Mouse (Mus musculus) neural tube, embryonic 11.5 days (tissue): ENCODE data around the gene Xkr7. TPM values are rescaled to one million over a fixed set of nuclear protein-coding genes. Genes with fewer than 3 reads are reported as not detected.

Source experiments
- ATAC-seq: fragments of 200-750 bp; cut with Nextera tagmentation; 2 replicates; pipeline ENCODE4 v1.8.0; 2017; ENCODE audit warnings: moderate number of reproducible peaks, mild to moderate bottlenecking, moderate TSS enrichment, moderate library complexity; ENCODE audit not compliant: insufficient read depth, low FRiP score, low TSS enrichment
- DNase-seq: peaks from one replicate; pipeline ENCODE4 v3.0.0-alpha.2; 2015; ENCODE audit warnings: low spot score
- H3K27ac ChIP-seq: fragments of 300-500 bp; sonication (generic); 2 replicates; pipeline ENCODE4 v1.5.1; 2014; ENCODE audit warnings: low read depth, mild to moderate bottlenecking, low read length
- H3K27me3 ChIP-seq: fragments of 300-500 bp; sonication (generic); 2 replicates; pipeline ENCODE4 v1.6.1; 2014; ENCODE audit warnings: mild to moderate bottlenecking, low read length, mixed read lengths; ENCODE audit not compliant: control insufficient read depth, insufficient read depth
- H3K36me3 ChIP-seq: fragments of 300-500 bp; sonication (generic); 2 replicates; pipeline ENCODE4 v1.6.1; 2014; ENCODE audit warnings: mild to moderate bottlenecking, low read length, moderate library complexity, mixed read lengths; ENCODE audit not compliant: control insufficient read depth, insufficient read depth
- H3K4me1 ChIP-seq: fragments of 300-500 bp; sonication (generic); 2 replicates; pipeline ENCODE4 v1.6.1; 2014; ENCODE audit warnings: low read length, mixed read lengths; ENCODE audit not compliant: control insufficient read depth, insufficient read depth
- H3K4me2 ChIP-seq: fragments of 300-500 bp; sonication (generic); 2 replicates; pipeline ENCODE4 v1.6.1; 2014; ENCODE audit warnings: low read depth, mild to moderate bottlenecking, moderate library complexity
- H3K4me3 ChIP-seq: fragments of 300-500 bp; sonication (generic); 2 replicates; pipeline ENCODE4 v1.5.1; 2014; ENCODE audit warnings: low read depth, low read length
- H3K9ac ChIP-seq: fragments of 300-500 bp; sonication (generic); 2 replicates; pipeline ENCODE4 v1.6.1; 2014; ENCODE audit warnings: mild to moderate bottlenecking, low read length
- H3K9me3 ChIP-seq: fragments of 300-500 bp; sonication (generic); 2 replicates; pipeline ENCODE4 v1.6.1; 2016; ENCODE audit warnings: low read length; ENCODE audit not compliant: control insufficient read depth
- WGBS: fragments of 180-500 bp; shearing (Covaris S2); extraction: QIAGEN DNeasy Blood & Tissue Kit; methylation state at CpG from one replicate; pipeline ENCODE4 v1.1.7; 2014; 5-methylcytosine and 5-hydroxymethylcytosine counted together
- polyA plus RNA-seq: library from polyadenylated mRNA; unstranded; fragments of >200 nt; fragmentation: Nextera tagmentation; extraction: Ambion mirVana; gene quantifications from 2 replicates; pipeline ENCODE4 v1.2.1, GENCODE M21; 2014

Xkr7 gene
- polyA plus RNA-seq, 1 experiment from 2014 or later, result 0.99 TPM

DNA sequence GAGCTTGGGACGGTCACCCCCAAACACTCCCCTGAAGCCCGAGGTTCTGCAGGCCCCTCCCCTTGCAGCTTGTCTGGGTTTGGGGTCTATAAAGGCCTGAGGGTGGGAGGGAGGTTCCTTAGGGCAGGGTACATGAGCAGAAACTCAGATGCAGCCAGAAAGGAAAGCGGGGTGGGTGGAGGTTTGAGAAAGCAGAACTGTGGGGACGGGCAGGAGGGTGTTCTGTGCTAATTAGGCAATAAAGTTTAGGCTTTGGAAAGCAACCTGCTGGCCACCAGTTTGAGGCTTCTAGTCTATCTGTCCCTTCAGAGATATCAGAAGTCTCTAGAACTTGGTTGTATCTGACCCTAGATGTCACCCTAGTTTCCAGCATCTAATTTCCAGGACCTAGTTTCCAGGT lies 26.7 kb downstream of the Xkr7 start:
- H3K4me3 ChIP-seq, result no peak overlapping the region
- ATAC-seq (no peak), DNase-seq (no peak)
- H3K9ac ChIP-seq, result no peak overlapping the region
- no peaks in the 10 kb centered on the region for H3K4me1 ChIP-seq
- no peaks in the 10 kb centered on the region for H3K9me3 ChIP-seq
- no peak overlapping the region for H3K27ac ChIP-seq
- no peaks in the 10 kb centered on the region for H3K27me3 ChIP-seq
- WGBS, result 63% methylated on average over 4 of the region's 4 CpGs
- no peaks in the 10 kb centered on the region; the same call in 1 of the 2 replicates for H3K36me3 ChIP-seq
- no peak overlapping the region for H3K4me2 ChIP-seq

DNA sequence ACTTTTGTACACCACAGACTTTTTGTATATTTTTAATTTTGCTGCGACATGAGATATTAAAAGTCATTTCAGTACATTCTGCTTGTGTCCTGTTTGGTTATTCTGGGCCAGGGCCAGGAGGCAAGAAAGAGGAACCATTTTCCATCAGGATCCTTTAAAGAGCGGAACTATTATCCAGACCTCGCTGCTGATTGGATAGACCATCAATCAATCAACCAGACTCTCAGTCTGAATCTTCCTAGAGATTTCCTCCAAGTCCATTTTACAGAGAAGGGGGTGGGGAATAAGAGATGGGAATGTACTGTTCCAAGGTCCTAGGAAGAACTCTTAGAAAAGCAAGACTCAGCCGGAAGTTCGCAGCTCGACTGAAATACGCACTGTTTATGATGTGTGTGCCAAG lies 28.6 kb downstream of the Xkr7 start:
- Histone ChIP-seq H3K4me2 (no peak overlapping the region), H3K4me1 (no peaks in the 10 kb centered on the region), H3K4me3 (no peak overlapping the region), H3K27ac (no peak overlapping the region), H3K9me3 (no peaks in the 10 kb centered on the region), H3K36me3 (no peaks in the 10 kb centered on the region), H3K9ac (no peak overlapping the region), H3K27me3 (no peaks in the 10 kb centered on the region)
- WGBS, result 87% methylated on average over 7 of the region's 7 CpGs
- ATAC-seq, result no peak
- no peak for DNase-seq

DNA sequence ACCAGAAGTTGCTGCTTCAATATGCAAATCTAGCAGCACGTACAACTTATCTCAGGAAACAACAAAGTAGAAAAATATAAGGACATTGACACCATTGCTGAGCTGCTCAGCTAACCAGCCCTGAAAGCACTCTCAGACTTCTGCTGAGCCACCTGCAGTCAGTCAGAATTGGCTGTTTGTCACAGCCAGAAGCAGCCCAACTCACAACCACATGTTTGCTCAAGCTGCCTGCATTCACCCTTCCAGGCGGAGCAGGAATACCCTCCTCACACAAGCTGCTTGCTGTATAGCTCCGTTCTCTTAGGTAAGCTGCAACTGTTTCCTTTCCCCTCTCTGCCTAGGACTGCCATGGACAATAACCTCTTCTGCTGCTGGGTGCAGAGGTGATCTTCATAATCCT lies 31.7 kb downstream of the Xkr7 start:
- no peak overlapping the region for H3K4me2 ChIP-seq
- no peaks in the 10 kb centered on the region for H3K36me3 ChIP-seq
- 60% methylated on average over 3 of the region's 3 CpGs for WGBS
- H3K9ac ChIP-seq, result no peak overlapping the region
- H3K27me3 ChIP-seq, result 0 out of 2 replicates have a peak, but pooled peaks cover 2% of the 10 kb centered on the region
- H3K4me1 ChIP-seq, result no peaks in the 10 kb centered on the region
- no peak overlapping the region for H3K27ac ChIP-seq
- ATAC-seq (no peak), DNase-seq (no peak)
- H3K4me3 ChIP-seq, result no peak overlapping the region
- H3K9me3 ChIP-seq, result no peaks in the 10 kb centered on the region

DNA sequence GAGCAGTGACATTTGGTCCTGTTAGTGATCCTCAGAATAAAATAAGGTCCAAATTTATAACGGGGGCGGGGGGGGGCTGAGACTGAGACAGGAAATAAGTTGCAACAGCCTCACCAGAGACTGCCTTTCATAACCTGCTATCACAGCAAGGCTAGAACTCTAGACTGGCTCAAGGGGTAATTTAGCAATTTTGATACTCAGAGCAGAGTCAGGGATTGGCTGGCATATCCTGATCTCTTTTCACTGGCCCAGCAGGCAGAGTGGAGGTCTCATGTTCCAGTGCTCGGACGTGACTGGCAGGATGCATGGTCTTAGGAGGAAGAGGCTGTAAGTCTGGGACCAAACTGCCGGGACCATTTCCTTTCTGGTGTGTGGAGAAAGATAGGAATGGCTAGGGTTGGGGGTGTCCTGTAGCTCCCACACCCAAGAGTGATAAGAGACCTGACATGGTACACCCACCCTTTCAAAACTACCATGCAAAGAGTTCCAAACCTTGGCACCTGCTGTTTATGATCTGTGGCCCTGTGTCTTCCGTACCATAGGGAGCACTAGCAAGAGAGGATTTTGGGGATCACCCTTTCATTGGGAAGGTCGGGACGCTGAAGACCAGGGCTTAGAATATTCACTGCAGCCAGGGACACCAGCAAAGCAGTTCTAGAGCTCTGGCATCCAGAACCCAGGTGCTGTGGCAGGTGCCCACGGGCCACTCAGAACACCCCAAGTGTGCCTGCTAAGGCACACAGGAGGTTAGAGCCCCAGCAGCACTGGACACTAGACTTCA lies 32.7 kb downstream of the Xkr7 start:
- Histone ChIP-seq H3K36me3 (no peaks in the 10 kb centered on the region), H3K4me1 (no peaks in the 10 kb centered on the region), H3K27ac (no peak overlapping the region), H3K9me3 (no peaks in the 10 kb centered on the region), H3K4me2 (no peak overlapping the region), H3K27me3 (peaks cover 4% of the 10 kb centered on the region), H3K9ac (no peak overlapping the region), H3K4me3 (no peak overlapping the region)
- ATAC-seq, result no peak
- no peak for DNase-seq
- 78% methylated on average over 9 of the region's 9 CpGs for WGBS

DNA sequence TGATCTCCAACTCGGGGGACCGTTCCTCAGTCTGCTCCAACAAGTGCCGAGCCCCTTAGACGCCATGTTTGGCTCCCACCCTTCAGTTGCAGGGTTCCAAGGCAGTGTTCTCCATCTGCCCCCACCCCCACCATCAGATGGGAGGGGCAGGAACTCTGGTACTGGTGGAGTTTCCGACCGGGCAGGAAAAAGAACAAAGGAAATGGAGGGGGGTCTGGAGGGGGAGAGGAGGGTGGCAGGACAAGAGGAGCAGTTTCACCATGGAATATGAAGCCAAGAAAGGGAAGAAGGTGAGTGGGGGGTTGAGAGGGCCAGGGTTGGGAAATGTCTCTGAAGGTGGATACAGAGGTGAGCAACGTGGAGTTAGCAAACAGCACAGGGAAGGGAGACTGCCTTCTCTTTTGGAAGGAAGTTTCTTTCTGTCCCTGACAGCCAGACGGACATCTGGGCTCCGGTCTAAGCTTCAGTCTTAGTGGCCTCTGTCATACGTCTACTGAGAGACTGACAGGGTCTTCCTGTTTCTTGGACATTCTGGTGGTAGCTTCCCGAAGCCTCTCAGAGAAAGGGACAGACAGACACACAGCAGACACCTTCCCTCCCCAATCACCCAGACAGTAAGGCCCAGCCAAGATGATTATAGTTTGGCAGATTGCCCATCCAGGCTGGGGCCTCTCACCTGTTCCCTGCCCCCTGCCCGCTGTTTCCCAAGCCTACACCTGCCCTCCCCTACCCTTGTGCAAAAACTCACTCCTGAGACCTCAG lies 34.3 kb downstream of the Xkr7 start, which contains the start of gene Ccm2l:
Gene Ccm2l (plus strand): TSS at position 209 of the 762 bp plus-strand sequence.
- no peaks in the 10 kb centered on the region for H3K9me3 ChIP-seq
- H3K4me1 ChIP-seq, result no peaks in the 10 kb centered on the region
- H3K9ac ChIP-seq, result no peak within 1 kb of the TSS
- ATAC-seq, result no peak
- no peak within 1 kb of the TSS for H3K27ac ChIP-seq
- WGBS, result 52% methylated on average over 12 of the region's 12 CpGs
- H3K36me3 ChIP-seq, result no peaks in the 10 kb centered on the region
- DNase-seq, result no peak
- no peak within 1 kb of the TSS for H3K4me2 ChIP-seq
- peaks cover 20% of the 10 kb centered on the region for H3K27me3 ChIP-seq
- H3K4me3 ChIP-seq, result no peak within 1 kb of the TSS

DNA sequence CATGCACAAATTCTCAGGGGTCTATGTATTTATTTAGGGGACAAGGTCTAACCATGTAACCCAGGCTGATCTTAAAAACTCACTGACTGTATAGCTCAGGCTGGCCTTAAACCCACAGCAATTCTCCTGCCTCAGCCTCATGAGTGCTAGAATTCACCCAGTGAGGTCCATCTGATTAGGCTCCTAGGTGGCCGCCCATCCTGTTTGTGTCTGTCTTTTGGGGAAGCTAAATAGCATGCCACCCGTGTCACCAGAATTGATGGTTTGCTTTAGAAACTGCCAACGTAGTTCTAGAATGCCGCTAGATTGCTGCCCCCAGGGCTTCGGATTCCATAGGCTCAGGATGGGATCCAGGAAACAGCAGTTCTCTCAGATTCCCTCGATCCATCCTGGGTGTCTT lies 35.3 kb downstream of the Xkr7 start:
- H3K27me3 ChIP-seq, result peaks cover 30% of the 10 kb centered on the region
- H3K4me2 ChIP-seq, result no peak overlapping the region
- no peak overlapping the region for H3K4me3 ChIP-seq
- no peak overlapping the region for H3K27ac ChIP-seq
- H3K4me1 ChIP-seq, result peaks cover 5% of the 10 kb centered on the region; the same call in 1 of the 2 replicates
- no peak overlapping the region for H3K9ac ChIP-seq
- H3K9me3 ChIP-seq, result no peaks in the 10 kb centered on the region
- ATAC-seq (no peak), DNase-seq (no peak)
- H3K36me3 ChIP-seq, result no peaks in the 10 kb centered on the region
- WGBS, result 41% methylated on average over 6 of the region's 6 CpGs

DNA sequence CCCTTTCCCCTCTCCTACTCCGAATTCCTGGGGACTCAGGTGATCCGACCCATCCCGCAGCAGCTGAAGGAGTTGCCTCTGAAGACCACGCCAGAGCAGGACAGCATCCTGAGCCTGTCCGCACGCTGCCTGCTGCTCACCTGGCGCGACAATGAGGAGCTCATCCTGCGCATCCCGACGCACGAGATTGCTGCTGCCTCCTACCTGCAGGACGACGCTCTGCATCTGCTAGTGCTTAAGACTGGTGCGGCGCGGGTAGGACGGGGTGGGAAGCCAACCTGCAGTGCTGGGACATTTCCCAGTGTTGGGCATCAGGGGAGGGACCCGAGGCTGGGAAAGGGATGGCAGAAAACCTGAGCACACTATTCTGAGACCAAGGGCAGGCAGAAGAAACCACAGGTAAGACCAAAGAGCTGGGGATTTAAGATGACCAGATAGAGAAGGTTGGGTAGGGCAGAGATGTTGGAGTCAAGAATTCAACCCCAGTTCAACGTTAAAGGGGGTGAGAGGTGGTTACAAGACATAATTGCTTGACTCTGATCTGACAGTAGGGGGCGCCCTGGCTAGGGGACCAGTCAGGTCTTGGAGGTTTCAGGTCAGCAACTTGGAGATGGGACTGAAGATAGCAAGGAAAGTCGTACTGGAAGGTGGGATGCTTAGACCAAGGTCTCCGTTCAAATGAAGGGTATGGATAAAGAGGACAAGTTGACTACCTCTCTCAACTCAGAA lies 39.3 kb downstream of the Xkr7 start:
- Histone ChIP-seq H3K9me3 (no peaks in the 10 kb centered on the region), H3K4me1 (peaks cover 5% of the 10 kb centered on the region; the same call in 1 of the 2 replicates), H3K9ac (no peak overlapping the region), H3K27ac (no peak overlapping the region), H3K4me2 (no peak overlapping the region), H3K4me3 (no peak overlapping the region), H3K36me3 (no peaks in the 10 kb centered on the region), H3K27me3 (peaks cover 45% of the 10 kb centered on the region)
- DNase-seq (peak; percentile 43), ATAC-seq (no peak)
- 9% methylated on average over 23 of the region's 23 CpGs for WGBS

DNA sequence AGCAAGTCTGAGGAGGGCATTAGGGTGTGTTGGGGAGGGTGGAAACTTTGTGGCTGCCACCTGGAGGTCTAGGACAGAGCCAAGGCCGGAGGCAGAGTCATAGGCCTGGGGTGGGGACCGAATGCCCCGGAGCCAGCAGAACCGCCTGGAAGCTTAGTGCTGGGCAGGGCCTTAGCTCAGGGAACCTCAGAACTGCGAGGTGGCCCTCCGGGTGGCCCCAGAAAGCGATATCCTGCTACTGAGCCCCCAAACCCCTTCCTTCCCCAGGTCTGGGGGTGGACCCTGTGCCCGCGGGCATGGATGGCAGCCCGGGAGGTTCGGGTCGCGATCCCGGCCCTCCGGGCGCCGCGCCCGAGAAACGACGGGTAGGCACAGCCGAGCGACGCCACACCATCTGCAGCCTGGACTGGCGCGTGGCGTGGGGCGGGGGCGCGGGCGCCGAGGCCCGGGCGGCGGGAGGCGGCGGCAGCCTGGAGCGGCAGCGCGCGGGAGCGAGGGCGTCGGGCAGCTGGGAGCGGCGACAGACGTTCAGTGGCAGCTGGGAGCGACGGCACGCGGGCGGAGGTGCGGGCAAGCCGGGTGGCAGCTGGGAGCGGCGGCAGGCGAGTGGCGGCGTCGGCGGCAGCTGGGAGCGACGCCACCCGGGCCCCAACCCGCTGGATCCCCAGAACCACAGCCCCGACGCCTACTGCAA lies 40.0 kb downstream of the Xkr7 start:
- H3K36me3 ChIP-seq, result no peaks in the 10 kb centered on the region
- peak; percentile 58 for ATAC-seq

More for the DNA sequence above, 40.0 kb downstream of the Xkr7 start:
- Histone ChIP-seq H3K4me1 (peaks cover 5% of the 10 kb centered on the region; the same call in 1 of the 2 replicates), H3K27me3 (peaks cover 45% of the 10 kb centered on the region), H3K9ac (peak overlapping the region; percentile 42), H3K9me3 (no peaks in the 10 kb centered on the region), H3K27ac (no peak overlapping the region), H3K4me2 (peak overlapping the region; percentile 43), H3K4me3 (peak overlapping the region; percentile 29)
- peak; percentile 67 for DNase-seq
- 3% methylated on average over 60 of the region's 67 CpGs for WGBS
